Mouse (Mus musculus) E14TG2a.4 (cell line): ENCODE measurements at regions not wholly inside any gene's neighbourhood (a gene's known extent, or its start where the extent isn't known, plus 50 kb on each side); places are given as distances from the start of the nearest gene placed in this dataset.

ENCODE experiments used
- CTCF ChIP-seq: conservative IDR thresholded peaks from 2 replicates; pipeline ENCODE4 v1.5.1; 2014; ENCODE audit warnings: low read length
- NANOG ChIP-seq: IDR thresholded peaks from 2 replicates; pipeline ENCODE4 v1.6.1; 2014; ENCODE audit warnings: borderline replicate concordance, low read length, mixed read lengths

DNA sequence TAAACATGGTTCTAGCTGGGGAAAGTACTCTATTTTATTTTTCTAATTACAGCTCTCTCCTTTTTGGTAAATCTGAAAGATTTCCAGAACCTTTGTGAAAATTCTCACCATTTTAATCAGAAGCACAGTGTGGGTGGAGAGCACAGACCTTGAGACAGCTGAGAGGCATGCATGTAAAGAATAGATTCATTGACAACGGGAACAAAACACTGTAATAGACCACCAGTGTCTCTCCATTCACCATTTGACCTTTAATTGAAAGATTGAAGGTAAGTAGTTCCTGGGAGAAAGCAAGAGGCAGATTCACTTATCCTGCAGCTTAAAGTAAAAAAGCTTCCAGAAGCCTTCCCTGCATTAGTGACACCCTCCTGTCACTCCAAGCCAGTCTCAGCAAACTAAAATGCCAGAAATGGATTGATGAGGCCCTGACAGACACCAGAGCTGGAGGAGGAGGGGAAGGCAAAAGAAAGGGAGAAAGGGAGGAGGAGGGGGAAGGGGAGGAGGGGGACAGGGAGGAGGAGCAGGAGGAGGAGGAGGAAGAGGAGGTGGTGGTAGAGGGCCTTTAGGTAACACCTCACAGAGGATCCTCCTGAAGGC is 256.1 kb upstream of the Sema6d start:
- TF ChIP-seq CTCF (no peak), NANOG (peak; percentile 68; the same call in 1 of the 2 replicates)
